Mouse (Mus musculus) forebrain, embryonic 10.5 days (tissue): ENCODE data around the gene Endog. TPM values are rescaled to one million over a fixed set of nuclear protein-coding genes. Genes with fewer than 3 reads are reported as not detected.
"Not testable (repeated sequence)": the region's sequence is repeated elsewhere in the genome, so short reads cannot be mapped to it uniquely, and the experiment has no call there.

Source experiments
- DNase-seq: peaks from one replicate; pipeline ENCODE4 v3.0.0-alpha.2; 2017; ENCODE audit warnings: low spot score; ENCODE audit errors: extremely low spot score
- H3K27ac ChIP-seq: fragments of 300-500 bp; sonication (generic); 2 replicates; pipeline ENCODE4 v1.5.1; 2016; ENCODE audit warnings: mild to moderate bottlenecking
- H3K27me3 ChIP-seq: fragments of 300-500 bp; sonication (generic); 2 replicates; pipeline ENCODE4 v1.6.1; 2016; ENCODE audit warnings: mild to moderate bottlenecking; ENCODE audit not compliant: poor library complexity, severe bottlenecking
- H3K36me3 ChIP-seq: fragments of 300-500 bp; sonication (generic); replicated peaks from 2 replicates; pipeline ENCODE4 v1.6.1; 2016; ENCODE audit warnings: mild to moderate bottlenecking, moderate library complexity
- H3K4me1 ChIP-seq: fragments of 300-500 bp; sonication (generic); 2 replicates; pipeline ENCODE4 v1.6.1; 2016
- H3K4me3 ChIP-seq: fragments of 300-500 bp; sonication (generic); 2 replicates; pipeline ENCODE4 v1.5.1; 2016; ENCODE audit warnings: mild to moderate bottlenecking, moderate library complexity
- H3K9me3 ChIP-seq: fragments of 300-500 bp; sonication (generic); 2 replicates; pipeline ENCODE4 v1.6.1; 2016; ENCODE audit warnings: mild to moderate bottlenecking, moderate library complexity
- WGBS: fragments of 180-500 bp; shearing (Covaris S2); methylation state at CpG from one replicate; pipeline ENCODE4 v1.1.7; 2016; 5-methylcytosine and 5-hydroxymethylcytosine counted together
- polyA plus RNA-seq: library from polyadenylated mRNA; unstranded; fragments of >200 nt; fragmentation: Nextera tagmentation; extraction: Ambion mirVana; gene quantifications from 2 replicates; pipeline ENCODE4 v1.2.1, GENCODE M21; 2016

Endog gene
- polyA plus RNA-seq, 1 experiment from 2014 or later = 17.9 TPM

GRCm38 (mm10) chr2:30176561-30176960 lies 5.3 kb downstream of the Endog start:
- peak overlapping the region; percentile 61; the same call in 1 of the 2 replicates for H3K4me3 ChIP-seq
- peaks cover 11% of the 10 kb centered on the region for H3K27me3 ChIP-seq
- H3K9me3 ChIP-seq = peaks cover 8% of the 10 kb centered on the region; the same call in 1 of the 2 replicates
- H3K4me1 ChIP-seq = peaks cover 30% of the 10 kb centered on the region
- WGBS = 96% methylated on average over 2 of the region's 2 CpGs
- no peak for DNase-seq
- peaks cover 55% of the 10 kb centered on the region for H3K36me3 ChIP-seq
- no peak overlapping the region for H3K27ac ChIP-seq

GRCm38 (mm10) chr2:30177700-30178675 lies 6.7 kb downstream of the Endog start, which contains the start of gene Spout1:
Gene Spout1, minus strand, starts transcription at chr2:30178459.
- H3K4me1 ChIP-seq = peaks cover 18% of the 10 kb centered on the region

GRCm38 (mm10) chr2:30178711-30179110 lies 7.4 kb downstream of the Endog start:
- H3K9me3 ChIP-seq, H3K27me3 ChIP-seq, DNase-seq: not testable (repeated sequence)
- Histone ChIP-seq H3K4me3 (peak overlapping the region; percentile 61), H3K4me1 (peaks cover 18% of the 10 kb centered on the region), H3K27ac (peak overlapping the region; percentile 80), H3K36me3 (peaks cover 37% of the 10 kb centered on the region)
- 61% methylated on average over 7 of the region's 7 CpGs for WGBS

More at GRCm38 (mm10) chr2:30177700-30178675, 6.7 kb downstream of the Endog start, which contains the start of gene Spout1:
- peak within 1 kb of the TSS; percentile 80 for H3K27ac ChIP-seq
- peak; percentile 97 for DNase-seq
- 4% methylated on average over 54 of the region's 54 CpGs for WGBS
- peak within 1 kb of the TSS; percentile 61 for H3K4me3 ChIP-seq
- peaks cover 8% of the 10 kb centered on the region; the same call in 1 of the 2 replicates for H3K9me3 ChIP-seq
- peaks cover 2% of the 10 kb centered on the region for H3K27me3 ChIP-seq
- peaks cover 45% of the 10 kb centered on the region for H3K36me3 ChIP-seq

- H3K27ac ChIP-seq = no peak overlapping the region
- peaks cover 6% of the 10 kb centered on the region; the same call in 1 of the 2 replicates for H3K9me3 ChIP-seq
- no peak for DNase-seq
- WGBS = 89% methylated on average over 2 of the region's 2 CpGs
- H3K36me3 ChIP-seq = peaks cover 10% of the 10 kb centered on the region
- H3K4me1 ChIP-seq = peaks cover 15% of the 10 kb centered on the region
- H3K27me3 ChIP-seq = no peaks in the 10 kb centered on the region
- H3K4me3 ChIP-seq = no peak overlapping the region
These were observed 11.1 kb downstream of the Endog start for GRCm38 (mm10) chr2:30182424-30182823.

- Histone ChIP-seq H3K4me3 (no peak overlapping the region), H3K4me1 (peaks cover 6% of the 10 kb centered on the region; the same call in 1 of the 2 replicates), H3K9me3 (peaks cover 6% of the 10 kb centered on the region; the same call in 1 of the 2 replicates), H3K27ac (no peak overlapping the region), H3K36me3 (peaks cover 10% of the 10 kb centered on the region), H3K27me3 (no peaks in the 10 kb centered on the region)
- 76% methylated on average over 3 of the region's 3 CpGs for WGBS
- no peak for DNase-seq
These were observed 12.4 kb downstream of the Endog start for GRCm38 (mm10) chr2:30183721-30184120.

- peak overlapping the region; percentile 20; the same call in 1 of the 2 replicates for H3K27ac ChIP-seq
These were observed 14.0 kb downstream of the Endog start for GRCm38 (mm10) chr2:30185276-30185675.

GRCm38 (mm10) chr2:30185681-30186080 lies 14.4 kb downstream of the Endog start:
- no peak overlapping the region for H3K4me3 ChIP-seq
- no peak for DNase-seq
- WGBS = 91% methylated on average over 3 of the region's 3 CpGs
- peaks cover 10% of the 10 kb centered on the region for H3K36me3 ChIP-seq
- H3K27ac ChIP-seq = peak overlapping the region; percentile 20
- peaks cover 5% of the 10 kb centered on the region; the same call in 1 of the 2 replicates for H3K4me1 ChIP-seq
- no peaks in the 10 kb centered on the region for H3K27me3 ChIP-seq
- peaks cover 6% of the 10 kb centered on the region; the same call in 1 of the 2 replicates for H3K9me3 ChIP-seq

More at GRCm38 (mm10) chr2:30185276-30185675, 14.0 kb downstream of the Endog start:
- no peak for DNase-seq
- 88% methylated on average over 6 of the region's 6 CpGs for WGBS
- H3K4me1 ChIP-seq = peaks cover 5% of the 10 kb centered on the region; the same call in 1 of the 2 replicates
- H3K9me3 ChIP-seq = peaks cover 6% of the 10 kb centered on the region; the same call in 1 of the 2 replicates
- no peak overlapping the region for H3K4me3 ChIP-seq
- no peaks in the 10 kb centered on the region for H3K27me3 ChIP-seq
- H3K36me3 ChIP-seq = peaks cover 10% of the 10 kb centered on the region

GRCm38 (mm10) chr2:30191790-30192580 lies 20.7 kb downstream of the Endog start:
- no peaks in the 10 kb centered on the region for H3K27me3 ChIP-seq
- no peak overlapping the region for H3K4me3 ChIP-seq
- 88% methylated on average over 12 of the region's 12 CpGs for WGBS
- H3K9me3 ChIP-seq = no peaks in the 10 kb centered on the region
- H3K27ac ChIP-seq = no peak overlapping the region
- H3K4me1 ChIP-seq = 0 out of 2 replicates have a peak, but pooled peaks cover 3% of the 10 kb centered on the region
- no peaks in the 10 kb centered on the region for H3K36me3 ChIP-seq
- DNase-seq = no peak

- 82% methylated on average over 3 of the region's 3 CpGs for whole genome bisulfite sequencing
These were observed 23.4 kb downstream of the Endog start for GRCm38 (mm10) chr2:30194656-30195055.

GRCm38 (mm10) chr2:30198021-30198420 lies 26.7 kb downstream of the Endog start:
- Histone ChIP-seq H3K27me3 (no peaks in the 10 kb centered on the region), H3K27ac (no peak overlapping the region), H3K4me3 (no peak overlapping the region), H3K36me3 (no peaks in the 10 kb centered on the region), H3K4me1 (0 out of 2 replicates have a peak, but pooled peaks cover 3% of the 10 kb centered on the region), H3K9me3 (no peaks in the 10 kb centered on the region)
- no peak for DNase-seq
- 71% methylated on average over 4 of the region's 4 CpGs for WGBS

More at GRCm38 (mm10) chr2:30194656-30195055, 23.4 kb downstream of the Endog start:
- Histone ChIP-seq H3K9me3 (no peaks in the 10 kb centered on the region), H3K4me3 (no peak overlapping the region), H3K4me1 (0 out of 2 replicates have a peak, but pooled peaks cover 3% of the 10 kb centered on the region), H3K27ac (peak overlapping the region; percentile 13; the same call in 1 of the 2 replicates), H3K27me3 (no peaks in the 10 kb centered on the region), H3K36me3 (no peaks in the 10 kb centered on the region)
- DNase-seq = no peak

GRCm38 (mm10) chr2:30199984-30200383 lies 28.7 kb downstream of the Endog start:
- H3K9me3 ChIP-seq = no peaks in the 10 kb centered on the region
- H3K4me1 ChIP-seq = peaks cover 6% of the 10 kb centered on the region
- WGBS = 88% methylated on average over 1 of the region's 1 CpGs
- no peak overlapping the region for H3K27ac ChIP-seq
- H3K27me3 ChIP-seq = no peaks in the 10 kb centered on the region
- H3K36me3 ChIP-seq = no peaks in the 10 kb centered on the region
- DNase-seq = no peak
- H3K4me3 ChIP-seq = no peak overlapping the region

GRCm38 (mm10) chr2:30200388-30200925 lies 29.2 kb downstream of the Endog start:
- H3K36me3 ChIP-seq = no peaks in the 10 kb centered on the region

More at GRCm38 (mm10) chr2:30200388-30200925, 29.2 kb downstream of the Endog start:
- Histone ChIP-seq H3K27ac (no peak overlapping the region), H3K4me3 (no peak overlapping the region), H3K4me1 (peaks cover 6% of the 10 kb centered on the region), H3K27me3 (no peaks in the 10 kb centered on the region), H3K9me3 (no peaks in the 10 kb centered on the region)
- 92% methylated on average over 5 of the region's 5 CpGs for WGBS
- no peak for DNase-seq
